Mouse (Mus musculus): ENCODE results near the gene Gas1.

DNA sequence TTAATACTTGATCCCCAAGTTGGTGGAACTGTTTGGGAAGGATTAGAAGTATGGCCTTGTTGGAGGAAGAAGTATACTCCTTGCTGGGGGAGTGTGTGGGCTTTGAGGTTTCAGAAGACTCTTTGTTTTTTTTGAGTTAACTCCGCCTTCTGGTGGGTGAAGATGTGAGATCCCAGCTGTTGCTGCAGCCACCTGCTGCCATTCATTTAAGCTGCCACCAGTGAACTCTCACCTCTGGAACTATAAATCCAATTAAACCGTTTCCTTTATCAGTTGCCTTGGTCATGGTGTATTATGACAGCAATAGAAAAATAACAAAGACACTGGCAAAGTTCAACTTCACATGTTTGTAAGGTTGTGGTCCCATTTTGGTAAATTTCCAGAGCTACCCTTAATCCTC is 46.6 kb upstream of the Gas1 start:
- TF ChIP-seq CTCF (conservative IDR thresholded peaks at IDR 0.05; ENCODE audit: low read length) (no peak), NANOG (IDR thresholded peaks at IDR 0.05; ENCODE audit: borderline replicate concordance, low read length) (no peak), POU5F1 (IDR thresholded peaks at IDR 0.05; ENCODE audit: borderline replicate concordance, low read length) (no peak)

Data from E14TG2a.4 (cell line).